Mouse (Mus musculus) spleen, adult 2 months (tissue): ENCODE measurements at regions not wholly inside any gene's neighbourhood (a gene's known extent, or its start where the extent isn't known, plus 50 kb on each side); places are given as distances from the start of the nearest gene placed in this dataset.

Experiments
- CTCF ChIP-seq: fragments of 200-500 bp; IDR thresholded peaks from 2 replicates; pipeline ENCODE4 v1.5.1; 2011; ENCODE audit warnings: mild to moderate bottlenecking, inconsistent platforms; ENCODE audit not compliant: insufficient read depth, insufficient read length, insufficient replicate concordance; ENCODE audit errors: extremely low read depth
- POLR2A ChIP-seq: fragments of 200-500 bp; IDR thresholded peaks from 2 replicates; pipeline ENCODE4 v1.6.1; 2011; ENCODE audit warnings: low read depth, low read length, inconsistent platforms

DNA sequence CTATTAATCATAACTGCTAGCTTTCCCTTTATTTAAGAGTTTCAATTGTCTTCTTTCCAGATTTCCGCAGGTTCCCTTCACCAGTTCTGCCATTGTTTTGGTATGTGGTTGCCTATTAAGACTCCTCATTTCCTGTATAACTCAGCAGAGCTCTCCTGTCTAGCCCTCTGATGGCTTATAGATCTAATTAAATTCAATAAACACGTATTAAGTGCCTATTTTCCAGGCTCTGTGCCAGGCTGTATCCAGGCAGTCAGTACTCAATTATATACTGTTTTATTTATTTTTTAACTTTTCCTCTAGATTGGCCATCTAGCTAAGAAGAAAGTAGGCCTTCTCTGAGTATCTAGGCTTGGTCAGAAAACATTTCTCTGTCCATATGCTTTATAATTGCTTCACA, 192.0 kb upstream of the Hhip start:
- TF ChIP-seq POLR2A (no peak), CTCF (no peak)
